Mouse (Mus musculus): ENCODE results near the gene Bves. TPM values are rescaled to one million over a fixed set of nuclear protein-coding genes. Genes with fewer than 3 reads are reported as not detected.

The Bves gene
- total RNA-seq (2023), result not detected

GRCm38 (mm10) chr10:45335434-45336422 lies at the start of gene Bves:
Gene Bves, plus strand, starts transcription at chr10:45335772.

Other genes starting within 250 kb of the Bves start
- gene Popdc3, start 157.7 kb upstream of the Bves start, total RNA-seq (2023), result not detected
- not detected for gene Lin28b, start 150.6 kb downstream of the Bves start, total RNA-seq (2023)
- 10 to 100 TPM; 12.8 to 14.6 TPM for gene Hace1, start 242.1 kb downstream of the Bves start, total RNA-seq (2023)

All from neutrophil, adult 83 days (primary cell).